Mouse (Mus musculus): ENCODE results near the gene Il31ra. TPM values are rescaled to one million over a fixed set of nuclear protein-coding genes. Genes with fewer than 3 reads are reported as not detected.
A peak's percentile ranks its signal among the peaks of the same experiment; 100 is the strongest.

Gene Il31ra
- total RNA-seq, 2 experiments from 2014 or later, result 0.10 to 0.16 TPM

- no peak for DNase-seq
- intact Hi-C loops (cut with DNase I; ENCODE audit: low total_unique reads), result loop anchor here (5.0 to 10.0 kb wide), 2 partner anchors 204 to 726 kb away; no protein-coding TSS in a partner anchor
Measured at GRCm38 (mm10) chr13:112511261-112511660, 82.9 kb downstream of the Il31ra start.

GRCm38 (mm10) chr13:112510437-112511212, 83.5 kb downstream of the Il31ra start:
- intact Hi-C loops (cut with DNase I; ENCODE audit: low total_unique reads), result loop anchor here (5.0 to 10.0 kb wide), 2 partner anchors 203 to 726 kb away; no protein-coding TSS in a partner anchor

DNA sequence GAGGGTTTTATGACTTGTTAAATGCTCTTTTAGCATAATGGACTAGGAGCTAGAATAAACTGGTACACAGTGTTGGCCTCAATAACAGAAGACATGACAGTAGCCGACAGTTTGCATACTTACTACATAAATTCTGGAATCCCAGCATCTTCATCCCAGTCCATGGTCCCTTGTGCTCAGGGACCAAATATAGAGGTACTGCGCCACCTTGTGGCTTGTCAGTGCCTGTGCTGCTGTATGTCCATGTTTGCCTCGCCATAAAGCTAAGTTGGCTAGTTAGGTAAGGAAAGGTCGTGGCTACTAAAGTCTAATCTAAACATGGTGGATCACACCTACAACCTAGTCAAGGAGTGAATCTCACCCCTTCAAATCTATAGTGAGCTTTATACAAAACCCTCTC, 84.7 kb downstream of the Il31ra start:
- peak; percentile 50 for DNase-seq

More at GRCm38 (mm10) chr13:112510437-112511212, 83.5 kb downstream of the Il31ra start:
- DNase-seq, result no peak

GRCm38 (mm10) chr13:112508487-112508886, 85.7 kb downstream of the Il31ra start:
- intact Hi-C loops (cut with DNase I; ENCODE audit: low total_unique reads), result no loop called here

More for the DNA sequence above, 84.7 kb downstream of the Il31ra start:
- intact Hi-C loops (cut with DNase I; ENCODE audit: low total_unique reads), result no loop called here

GRCm38 (mm10) chr13:112507691-112508090, 86.5 kb downstream of the Il31ra start:
- DNase-seq, result no peak
- intact Hi-C loops (cut with DNase I; ENCODE audit: low total_unique reads), result no loop called here

More at GRCm38 (mm10) chr13:112508487-112508886, 85.7 kb downstream of the Il31ra start:
- no peak for DNase-seq

DNA sequence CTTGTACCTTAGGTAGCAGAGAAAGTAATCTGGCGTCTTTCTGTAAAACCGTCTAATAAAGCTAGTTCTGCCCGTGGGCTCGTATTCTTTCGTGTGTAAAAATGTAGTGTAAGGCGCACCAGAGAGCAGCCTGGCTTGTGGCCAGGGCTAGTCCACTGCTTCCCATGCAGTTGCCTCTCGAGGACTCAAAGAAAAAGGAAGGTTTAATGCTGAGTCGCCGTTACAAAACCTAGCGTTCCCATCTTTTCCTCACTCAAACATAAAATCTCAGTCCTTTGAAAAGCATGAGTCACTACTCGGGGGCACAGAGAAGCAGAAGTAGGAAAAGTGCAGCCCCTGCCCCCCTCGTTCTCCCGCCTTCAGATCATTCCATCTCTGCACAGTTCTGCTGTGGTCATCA, 87.4 kb downstream of the Il31ra start:
- no peak for DNase-seq
- intact Hi-C loops (cut with DNase I; ENCODE audit: low total_unique reads), result no loop called here

GRCm38 (mm10) chr13:112505436-112505835, 88.7 kb downstream of the Il31ra start:
- no peak for DNase-seq
- intact Hi-C loops (cut with DNase I; ENCODE audit: low total_unique reads), result no loop called here

- DNase-seq, result no peak
- intact Hi-C loops (cut with DNase I; ENCODE audit: low total_unique reads), result no loop called here
Measured at GRCm38 (mm10) chr13:112503846-112504245, 90.3 kb downstream of the Il31ra start.

- intact Hi-C loops (cut with DNase I; ENCODE audit: low total_unique reads), result no loop called here
- DNase-seq, result no peak
Measured at GRCm38 (mm10) chr13:112500466-112500865, 93.7 kb downstream of the Il31ra start.

GRCm38 (mm10) chr13:112500027-112500426, 94.1 kb downstream of the Il31ra start:
- intact Hi-C loops (cut with DNase I; ENCODE audit: low total_unique reads), result no loop called here
- no peak for DNase-seq

- intact Hi-C loops (cut with DNase I; ENCODE audit: low total_unique reads), result no loop called here
- no peak for DNase-seq
Measured at GRCm38 (mm10) chr13:112494590-112494989, 99.6 kb downstream of the Il31ra start.

- no peak for DNase-seq
- intact Hi-C loops (cut with DNase I; ENCODE audit: low total_unique reads), result no loop called here
Measured at GRCm38 (mm10) chr13:112492285-112492678, 101.9 kb downstream of the Il31ra start.

DNA sequence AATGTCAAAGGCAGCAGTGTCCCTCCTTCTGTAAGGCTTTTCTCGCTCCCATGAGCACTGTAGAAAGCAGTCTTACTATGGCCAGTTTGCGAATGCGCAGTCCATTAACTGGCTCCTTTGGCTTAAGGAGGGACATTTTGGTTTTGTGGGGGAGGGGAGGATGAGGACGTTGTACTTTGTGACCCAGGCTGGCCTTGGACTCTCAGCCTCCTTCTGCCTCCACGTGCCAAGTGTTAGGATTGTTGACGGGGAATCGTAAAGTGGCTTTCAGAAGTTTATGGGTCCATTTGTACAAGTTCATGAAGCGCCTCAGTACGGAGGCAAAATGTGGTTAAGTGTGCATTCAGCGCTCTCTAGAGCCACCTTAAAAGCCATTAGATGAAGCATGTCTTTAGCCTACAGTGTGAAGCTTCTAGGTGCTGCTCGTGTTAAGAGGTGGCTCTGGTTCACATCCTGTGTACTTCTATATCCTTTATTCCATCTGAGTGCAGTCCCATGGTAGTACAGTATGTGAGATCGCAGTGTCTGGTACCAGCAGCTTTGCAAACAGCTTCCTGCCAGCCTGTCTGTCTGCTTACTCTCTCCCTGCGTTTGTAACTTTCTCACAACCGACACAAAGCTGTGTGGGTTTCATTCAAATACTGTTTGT, 102.4 kb downstream of the Il31ra start:
- intact Hi-C loops (cut with DNase I; ENCODE audit: low total_unique reads), result no loop called here
- no peak for DNase-seq

DNA sequence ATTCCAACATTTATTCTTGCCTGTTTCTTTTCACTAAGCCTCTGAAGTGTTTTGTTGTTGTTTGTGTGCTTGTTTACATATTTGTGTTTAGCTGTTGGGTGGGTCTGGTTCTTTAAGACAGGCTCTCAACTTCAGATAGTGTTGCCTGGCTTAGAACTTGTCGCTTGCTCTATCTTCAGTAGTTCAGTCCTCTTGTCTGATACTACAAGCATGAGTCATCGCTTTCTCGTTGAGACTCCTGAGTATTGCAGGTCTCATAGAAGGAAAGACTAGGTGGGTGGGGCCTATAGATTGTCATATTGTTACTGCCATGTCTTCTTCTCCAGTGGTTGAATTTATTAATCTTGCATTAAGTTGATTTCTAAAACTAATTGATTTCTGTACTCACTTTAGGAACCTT, 104.1 kb downstream of the Il31ra start:
- DNase-seq, result no peak
- intact Hi-C loops (cut with DNase I; ENCODE audit: low total_unique reads), result no loop called here

DNA sequence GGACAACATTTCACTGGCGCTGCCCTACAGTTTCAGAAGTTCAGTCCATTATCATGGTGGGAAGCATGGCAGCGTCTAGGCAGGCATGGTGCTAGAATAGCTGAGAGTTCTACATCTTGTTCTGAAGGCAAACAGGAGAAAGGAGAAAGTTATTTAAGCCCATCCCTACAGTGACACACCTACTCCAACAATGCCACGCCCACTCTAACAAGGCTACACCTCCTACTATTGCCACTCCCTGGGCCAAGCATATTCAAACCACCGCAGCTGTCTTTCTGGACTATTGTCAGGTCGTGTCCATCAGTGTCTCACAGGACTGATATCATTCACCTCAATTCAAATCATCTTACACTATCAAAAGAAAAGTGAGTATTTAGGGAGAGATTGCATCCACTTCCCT, 107.5 kb downstream of the Il31ra start:
- DNase-seq, result no peak
- intact Hi-C loops (cut with DNase I; ENCODE audit: low total_unique reads), result no loop called here

DNA sequence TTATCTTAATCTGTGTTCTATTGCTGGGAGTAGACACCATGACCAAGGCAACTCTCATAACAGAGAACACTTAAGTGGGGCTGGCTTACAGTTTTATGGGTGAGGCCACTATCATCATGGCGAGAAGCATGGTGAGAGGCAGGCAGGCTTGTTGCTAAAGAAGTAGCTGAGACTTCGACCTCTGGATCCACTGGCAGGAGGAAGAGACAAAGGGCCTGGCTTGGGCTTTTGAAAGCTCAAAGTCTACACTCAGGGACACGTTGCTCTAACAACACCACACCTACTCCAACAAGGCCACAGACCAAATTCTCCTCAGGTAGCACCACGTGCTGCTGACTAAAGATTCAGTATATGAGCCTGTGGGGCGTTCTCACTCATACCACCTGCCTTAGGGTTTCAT, 107.9 kb downstream of the Il31ra start:
- DNase-seq, result no peak
- intact Hi-C loops (cut with DNase I; ENCODE audit: low total_unique reads), result no loop called here

DNA sequence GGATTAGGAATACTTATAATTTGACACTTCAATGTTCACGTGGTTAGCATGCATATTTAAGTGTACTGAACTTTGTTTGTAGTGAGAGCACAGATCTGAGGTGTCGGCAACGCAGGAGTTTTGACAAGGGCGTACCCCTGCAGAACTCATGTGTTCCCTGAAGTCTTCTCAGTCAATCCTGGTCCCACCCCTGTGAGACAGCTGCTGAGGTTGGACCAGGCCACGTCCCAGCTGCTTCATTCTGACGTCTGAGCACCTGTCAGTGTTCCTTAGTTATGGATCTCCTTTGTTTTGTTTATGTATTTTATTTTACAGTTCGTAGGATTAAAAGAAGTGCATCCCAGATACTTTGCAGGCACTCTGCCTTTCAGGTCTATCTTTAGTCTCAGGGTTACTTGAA, 111.1 kb downstream of the Il31ra start:
- DNase-seq, result no peak
- intact Hi-C loops (cut with DNase I; ENCODE audit: low total_unique reads), result no loop called here

- DNase-seq, result no peak
- intact Hi-C loops (cut with DNase I; ENCODE audit: low total_unique reads), result no loop called here
Measured at GRCm38 (mm10) chr13:112482525-112482924, 111.6 kb downstream of the Il31ra start.

- intact Hi-C loops (cut with DNase I; ENCODE audit: low total_unique reads), result no loop called here
- DNase-seq, result no peak
Measured at GRCm38 (mm10) chr13:112479926-112480325, 114.2 kb downstream of the Il31ra start.

GRCm38 (mm10) chr13:112479032-112479431, 115.1 kb downstream of the Il31ra start:
- no peak for DNase-seq
- intact Hi-C loops (cut with DNase I; ENCODE audit: low total_unique reads), result no loop called here
